Mouse (Mus musculus): ENCODE measurements around the gene Fbl. TPM values are rescaled to one million over a fixed set of nuclear protein-coding genes. Genes with fewer than 3 reads are reported as not detected.
"Not testable (repeated sequence)": the region's sequence is repeated elsewhere in the genome, so short reads cannot be mapped to it uniquely, and the experiment has no call there.

The Fbl gene
- polyA plus RNA-seq, 1 experiment from 2014 or later, result 72.4 TPM

DNA sequence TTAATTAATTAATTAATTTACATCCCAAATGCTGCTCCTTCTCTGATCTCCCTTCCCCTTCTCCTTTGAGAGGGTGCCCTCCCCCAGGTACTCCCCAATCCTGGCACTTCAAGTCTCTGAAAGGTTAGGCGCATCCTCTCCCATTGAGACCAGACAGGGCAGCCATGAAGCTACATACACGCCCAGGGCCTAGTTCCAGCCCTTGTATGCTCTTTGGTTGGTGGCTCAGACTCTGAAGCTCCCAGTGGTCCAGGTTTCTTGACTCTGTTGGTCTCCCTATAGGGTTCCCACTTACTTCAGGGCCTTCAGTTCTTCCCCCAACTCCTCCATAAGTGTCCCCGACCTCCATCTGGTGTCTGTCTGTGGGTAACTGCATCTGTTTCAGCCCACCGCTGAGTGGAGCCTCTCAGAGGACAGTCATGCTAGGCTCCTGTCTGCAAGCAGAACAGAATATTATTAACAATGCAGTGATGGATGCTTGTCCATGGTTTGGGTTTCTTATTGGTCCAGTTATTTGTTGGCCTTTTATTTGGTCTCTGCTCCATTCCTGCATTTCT, 36.6 kb downstream of the Fbl start:
- 81% methylated on average over 4 of the region's 4 CpGs for WGBS
- ATAC-seq, result no peak

DNA sequence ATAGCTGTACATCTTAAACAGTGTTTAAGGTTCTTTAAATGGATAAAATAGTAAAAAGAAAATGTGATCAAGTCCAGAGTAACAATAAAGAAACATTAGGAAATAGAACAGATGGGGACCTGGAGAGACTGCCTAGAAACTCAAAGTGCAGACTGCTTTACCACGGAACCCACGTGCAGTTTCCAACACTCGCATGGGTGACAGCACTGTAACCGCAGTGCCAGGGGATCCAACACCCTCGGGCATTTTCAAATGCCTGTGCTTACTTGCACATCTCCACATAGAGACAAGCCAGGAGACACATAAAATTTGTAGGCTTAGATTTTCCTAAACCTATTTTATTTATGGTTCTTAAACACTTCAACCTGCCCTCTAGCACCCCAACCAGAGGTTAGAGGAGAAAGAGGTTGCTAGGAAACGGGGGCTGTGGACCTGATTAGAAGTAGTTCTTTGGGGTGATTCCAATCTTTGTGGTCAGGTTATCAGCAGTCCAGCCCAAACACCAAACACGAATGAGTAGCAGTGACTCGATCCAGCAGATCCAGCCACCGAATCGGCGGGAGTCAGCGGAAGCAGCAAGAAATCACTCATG, 39.0 kb downstream of the Fbl start:
- Histone ChIP-seq H3K36me3 (ENCODE audit: control insufficient read depth, insufficient read depth, low read length) (no peaks in the 10 kb centered on the region), H3K4me1 (ENCODE audit: control insufficient read depth, insufficient read depth, low read length) (peaks cover 3% of the 10 kb centered on the region; the same call in 1 of the 2 replicates), H3K27ac (ENCODE audit: low read length) (peak overlapping the region; percentile 23; the same call in 1 of the 2 replicates), H3K4me3 (ENCODE audit: low read depth, low read length) (peak overlapping the region; percentile 29), H3K27me3 (ENCODE audit: control insufficient read depth, insufficient read depth, low read depth, low read length) (no peaks in the 10 kb centered on the region), H3K9ac (ENCODE audit: low read depth, low read length) (peak overlapping the region; percentile 33; the same call in 1 of the 2 replicates), H3K9me3 (replicated peaks; ENCODE audit: control insufficient read depth, low read length, poor library complexity, severe bottlenecking) (no peaks in the 10 kb centered on the region), H3K4me2 (ENCODE audit: low read length) (peak overlapping the region; percentile 58)
- no peak for ATAC-seq
- 43% methylated on average over 12 of the region's 12 CpGs for WGBS

More for the DNA sequence above, 36.6 kb downstream of the Fbl start:
- Histone ChIP-seq H3K36me3 (ENCODE audit: control insufficient read depth, insufficient read depth, low read length) (no peaks in the 10 kb centered on the region), H3K4me1 (ENCODE audit: control insufficient read depth, insufficient read depth, low read length) (peaks cover 3% of the 10 kb centered on the region; the same call in 1 of the 2 replicates), H3K27me3 (ENCODE audit: control insufficient read depth, insufficient read depth, low read depth, low read length) (no peaks in the 10 kb centered on the region), H3K9me3 (replicated peaks; ENCODE audit: control insufficient read depth, low read length, poor library complexity, severe bottlenecking) (no peaks in the 10 kb centered on the region), H3K4me3 (ENCODE audit: low read depth, low read length) (no peak overlapping the region), H3K9ac (ENCODE audit: low read depth, low read length) (no peak overlapping the region), H3K27ac (ENCODE audit: low read length) (no peak overlapping the region), H3K4me2 (ENCODE audit: low read length) (no peak overlapping the region)

DNA sequence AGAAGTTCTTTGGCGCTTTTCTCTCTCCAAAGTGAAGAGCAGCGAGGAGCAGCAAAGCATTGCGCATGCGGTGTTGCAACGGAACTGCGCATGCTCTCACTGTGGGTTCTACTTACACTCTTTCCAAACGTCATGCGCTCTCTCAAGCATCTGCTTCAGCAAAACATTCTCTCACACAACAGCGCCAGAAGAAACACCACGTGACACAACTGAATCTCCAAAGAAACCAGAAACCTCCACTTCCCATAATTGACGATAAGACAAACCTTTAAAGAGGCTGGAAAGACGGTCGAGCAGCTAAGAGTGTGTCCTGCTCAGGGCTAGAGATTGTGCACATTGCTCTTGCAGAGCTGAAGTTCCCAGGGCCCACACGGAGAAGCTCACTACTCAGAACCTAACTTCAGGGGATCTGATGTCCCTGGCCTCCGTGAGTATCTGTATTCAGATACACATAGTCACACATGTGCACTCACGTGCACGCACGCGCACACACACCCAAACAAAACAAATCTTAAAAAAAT, 39.5 kb downstream of the Fbl start:
- Histone ChIP-seq H3K27ac (ENCODE audit: low read length) (peak overlapping the region; percentile 23; the same call in 1 of the 2 replicates), H3K4me3 (ENCODE audit: low read depth, low read length) (peak overlapping the region; percentile 29), H3K4me1 (ENCODE audit: control insufficient read depth, insufficient read depth, low read length) (peaks cover 3% of the 10 kb centered on the region; the same call in 1 of the 2 replicates), H3K36me3 (ENCODE audit: control insufficient read depth, insufficient read depth, low read length) (no peaks in the 10 kb centered on the region), H3K9me3 (replicated peaks; ENCODE audit: control insufficient read depth, low read length, poor library complexity, severe bottlenecking) (no peaks in the 10 kb centered on the region), H3K27me3 (ENCODE audit: control insufficient read depth, insufficient read depth, low read depth, low read length) (no peaks in the 10 kb centered on the region), H3K4me2 (ENCODE audit: low read length) (peak overlapping the region; percentile 58), H3K9ac (ENCODE audit: low read depth, low read length) (peak overlapping the region; percentile 33; the same call in 1 of the 2 replicates)
- 52% methylated on average over 19 of the region's 19 CpGs for WGBS
- peak; percentile 78; the same call in 1 of the 2 replicates for ATAC-seq

DNA sequence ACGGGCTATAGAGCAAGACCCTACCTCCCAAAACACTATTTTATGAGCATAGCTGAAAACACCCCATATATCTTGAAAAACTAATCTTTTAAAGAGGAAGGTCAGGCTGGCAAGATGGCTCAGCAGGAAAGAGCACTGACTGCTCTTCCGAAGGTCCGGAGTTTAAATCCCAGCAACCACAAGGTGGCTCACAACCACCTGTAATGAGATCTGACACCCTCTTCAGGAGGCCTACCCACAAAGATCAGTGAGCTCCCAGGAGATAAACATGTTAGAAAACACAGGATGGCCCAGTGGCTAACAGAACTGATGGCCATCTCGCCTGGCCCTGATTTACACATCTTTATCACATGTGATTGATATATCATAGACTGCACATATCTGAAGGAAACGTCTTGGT, 41.2 kb downstream of the Fbl start:
- H3K27me3 ChIP-seq (ENCODE audit: control insufficient read depth, insufficient read depth, low read depth, low read length), result no peaks in the 10 kb centered on the region
- H3K4me1 ChIP-seq (ENCODE audit: control insufficient read depth, insufficient read depth, low read length), result peaks cover 3% of the 10 kb centered on the region; the same call in 1 of the 2 replicates
- H3K9me3 ChIP-seq (replicated peaks; ENCODE audit: control insufficient read depth, low read length, poor library complexity, severe bottlenecking), result no peaks in the 10 kb centered on the region
- no peaks in the 10 kb centered on the region for H3K36me3 ChIP-seq (ENCODE audit: control insufficient read depth, insufficient read depth, low read length)
- no peak overlapping the region for H3K4me3 ChIP-seq (ENCODE audit: low read depth, low read length)
- H3K27ac ChIP-seq (ENCODE audit: low read length), result no peak overlapping the region
- WGBS, result 48% methylated on average over 5 of the region's 5 CpGs
- ATAC-seq, result no peak
- no peak overlapping the region for H3K9ac ChIP-seq (ENCODE audit: low read depth, low read length)
- H3K4me2 ChIP-seq (ENCODE audit: low read length), result no peak overlapping the region

DNA sequence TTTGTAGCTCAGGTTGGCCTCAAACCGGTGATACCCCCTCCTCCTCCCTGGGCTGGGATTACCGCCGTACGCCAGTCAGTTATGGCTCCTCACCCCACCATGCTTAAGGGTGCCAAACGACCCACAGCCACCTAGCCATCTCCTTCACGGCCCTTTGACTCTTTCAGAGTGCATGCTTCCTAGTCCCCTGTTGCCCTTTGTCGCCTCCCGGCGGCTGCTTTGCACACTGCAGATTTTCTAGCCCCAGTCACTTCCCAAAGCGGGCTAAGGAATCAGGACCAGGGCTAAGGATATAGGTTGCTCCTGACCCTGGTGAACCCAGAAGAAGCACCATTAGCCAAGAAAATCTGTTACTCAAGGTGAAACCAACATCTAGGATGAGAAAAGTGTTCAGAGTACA, 44.6 kb downstream of the Fbl start:
- 38% methylated on average over 10 of the region's 10 CpGs for WGBS
- Histone ChIP-seq H3K9me3 (replicated peaks; ENCODE audit: control insufficient read depth, low read length, poor library complexity, severe bottlenecking) (no peaks in the 10 kb centered on the region), H3K4me1 (ENCODE audit: control insufficient read depth, insufficient read depth, low read length) (no peaks in the 10 kb centered on the region), H3K36me3 (ENCODE audit: control insufficient read depth, insufficient read depth, low read length) (no peaks in the 10 kb centered on the region), H3K4me2 (ENCODE audit: low read length) (no peak overlapping the region), H3K9ac (ENCODE audit: low read depth, low read length) (no peak overlapping the region), H3K27ac (ENCODE audit: low read length) (no peak overlapping the region), H3K27me3 (ENCODE audit: control insufficient read depth, insufficient read depth, low read depth, low read length) (no peaks in the 10 kb centered on the region), H3K4me3 (ENCODE audit: low read depth, low read length) (no peak overlapping the region)
- no peak for ATAC-seq

DNA sequence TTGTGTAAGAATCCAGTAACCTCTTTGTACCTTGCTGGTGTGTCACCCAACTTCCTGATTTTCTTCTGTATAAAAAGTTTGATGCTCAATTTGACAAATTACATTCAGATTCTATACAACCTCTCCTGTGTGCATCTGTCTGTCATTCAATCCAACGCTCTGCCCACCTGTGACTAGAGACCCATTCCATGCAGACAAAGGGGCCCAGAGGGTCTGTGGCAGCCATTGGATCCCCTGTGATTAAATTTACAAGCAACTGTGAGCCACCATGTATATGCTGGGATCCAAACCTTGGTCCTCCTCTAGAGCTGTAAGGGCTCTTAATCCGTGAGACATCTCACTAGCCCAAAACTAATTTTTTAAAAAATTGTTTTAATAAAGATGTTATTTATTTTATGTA, 46.4 kb downstream of the Fbl start:
- not testable (repeated sequence) for H3K36me3 ChIP-seq (ENCODE audit: control insufficient read depth, insufficient read depth, low read length); H3K4me2 ChIP-seq (ENCODE audit: low read length); ATAC-seq; H3K27me3 ChIP-seq (ENCODE audit: control insufficient read depth, insufficient read depth, low read depth, low read length); H3K4me1 ChIP-seq (ENCODE audit: control insufficient read depth, insufficient read depth, low read length); H3K9me3 ChIP-seq (replicated peaks; ENCODE audit: control insufficient read depth, low read length, poor library complexity, severe bottlenecking); H3K9ac ChIP-seq (ENCODE audit: low read depth, low read length); H3K27ac ChIP-seq (ENCODE audit: low read length); H3K4me3 ChIP-seq (ENCODE audit: low read depth, low read length)
- 90% methylated on average over 2 of the region's 2 CpGs for WGBS

DNA sequence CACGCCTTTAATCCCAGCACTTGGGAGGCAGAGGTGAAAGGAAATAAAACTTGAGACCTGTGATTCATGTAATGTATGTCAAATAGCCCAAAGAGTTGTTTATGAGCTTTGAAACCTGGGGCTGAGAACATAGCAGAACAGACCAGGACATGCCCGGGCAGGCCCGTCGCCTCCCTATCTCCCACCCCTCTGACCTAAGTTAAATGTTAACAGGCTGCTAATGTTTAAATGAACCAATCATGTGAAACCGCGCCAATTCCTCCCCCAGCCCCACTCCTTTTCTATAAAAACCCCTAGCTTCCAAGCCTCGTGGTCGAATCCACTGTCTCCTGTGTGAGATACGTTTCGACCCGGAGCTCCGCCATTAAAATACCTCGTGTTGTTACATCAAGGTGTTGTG, 48.3 kb downstream of the Fbl start:
- H3K27me3 ChIP-seq (ENCODE audit: control insufficient read depth, insufficient read depth, low read depth, low read length); H3K36me3 ChIP-seq (ENCODE audit: control insufficient read depth, insufficient read depth, low read length); H3K4me1 ChIP-seq (ENCODE audit: control insufficient read depth, insufficient read depth, low read length); H3K4me2 ChIP-seq (ENCODE audit: low read length); ATAC-seq; H3K9me3 ChIP-seq (replicated peaks; ENCODE audit: control insufficient read depth, low read length, poor library complexity, severe bottlenecking); H3K4me3 ChIP-seq (ENCODE audit: low read depth, low read length); H3K27ac ChIP-seq (ENCODE audit: low read length); H3K9ac ChIP-seq (ENCODE audit: low read depth, low read length): not testable (repeated sequence)
- 96% methylated on average over 5 of the region's 13 CpGs for WGBS

DNA sequence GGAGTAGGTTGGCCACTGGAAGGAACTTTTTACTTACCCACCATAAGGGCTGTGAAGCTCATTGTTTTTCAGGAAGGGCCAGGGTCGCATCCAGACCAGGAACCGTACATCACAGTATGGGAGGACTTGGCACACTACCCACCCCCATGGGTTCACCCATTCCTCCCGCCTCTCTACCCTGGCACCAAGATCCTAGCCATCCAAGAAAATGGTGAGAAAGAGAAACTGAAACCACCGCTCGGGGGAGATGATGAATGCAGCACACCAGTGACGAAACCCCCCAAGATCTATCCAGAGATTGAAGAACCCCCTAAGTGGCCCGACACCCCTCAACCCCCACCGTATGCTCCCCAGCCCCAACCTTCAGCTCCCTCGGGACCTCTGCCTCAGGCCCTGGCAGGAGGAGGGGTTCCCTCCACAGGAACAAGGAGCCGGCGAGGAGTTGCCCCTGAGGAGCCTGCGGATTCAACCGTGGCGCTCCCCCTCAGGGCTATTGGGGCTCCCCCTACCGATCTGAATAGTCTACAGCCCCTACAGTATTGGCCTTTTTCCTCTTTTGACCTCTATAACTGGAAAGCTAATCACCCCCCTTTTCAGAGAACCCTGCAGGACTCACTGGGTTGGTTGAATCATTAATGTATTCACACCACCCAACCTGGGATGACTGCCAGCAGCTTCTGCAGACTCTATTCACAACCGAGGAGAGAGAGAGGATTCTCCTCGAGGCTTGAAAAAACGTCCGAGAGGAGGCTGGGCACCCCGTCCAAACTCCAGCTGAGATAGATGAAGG, 49.6 kb downstream of the Fbl start:
- not testable (repeated sequence) for H3K4me2 ChIP-seq (ENCODE audit: low read length); H3K9me3 ChIP-seq (replicated peaks; ENCODE audit: control insufficient read depth, low read length, poor library complexity, severe bottlenecking); H3K27me3 ChIP-seq (ENCODE audit: control insufficient read depth, insufficient read depth, low read depth, low read length); H3K9ac ChIP-seq (ENCODE audit: low read depth, low read length); ATAC-seq; H3K27ac ChIP-seq (ENCODE audit: low read length); H3K4me1 ChIP-seq (ENCODE audit: control insufficient read depth, insufficient read depth, low read length); H3K36me3 ChIP-seq (ENCODE audit: control insufficient read depth, insufficient read depth, low read length); H3K4me3 ChIP-seq (ENCODE audit: low read depth, low read length)
- 76% methylated on average over 20 of the region's 20 CpGs for WGBS

DNA sequence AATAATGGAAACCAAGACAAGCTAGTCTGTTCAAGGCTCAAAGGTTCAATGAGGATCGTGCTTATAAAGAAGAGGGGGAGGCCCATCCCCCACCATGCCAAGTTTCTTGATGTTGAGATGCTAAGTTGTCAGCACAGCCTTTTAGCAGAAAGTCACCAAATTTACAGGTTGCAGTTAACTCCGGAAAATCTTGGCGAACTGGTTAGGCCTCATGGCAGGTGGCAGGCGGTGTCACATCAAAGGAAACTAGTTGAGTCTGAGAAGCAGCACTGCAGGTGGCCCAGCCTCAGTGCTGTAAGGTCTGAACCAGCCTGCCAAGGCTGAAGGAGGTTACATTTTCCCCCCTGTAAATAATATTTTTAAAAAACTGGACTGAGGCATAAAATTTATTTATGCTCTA, 57.3 kb downstream of the Fbl start:
- not testable (repeated sequence) for H3K4me1 ChIP-seq (ENCODE audit: control insufficient read depth, insufficient read depth, low read length); H3K27me3 ChIP-seq (ENCODE audit: control insufficient read depth, insufficient read depth, low read depth, low read length); H3K4me3 ChIP-seq (ENCODE audit: low read depth, low read length); H3K36me3 ChIP-seq (ENCODE audit: control insufficient read depth, insufficient read depth, low read length); ATAC-seq; H3K9me3 ChIP-seq (replicated peaks; ENCODE audit: control insufficient read depth, low read length, poor library complexity, severe bottlenecking); H3K4me2 ChIP-seq (ENCODE audit: low read length); H3K9ac ChIP-seq (ENCODE audit: low read depth, low read length); H3K27ac ChIP-seq (ENCODE audit: low read length)
- 92% methylated on average over 4 of the region's 4 CpGs for WGBS
